Mouse (Mus musculus) hindlimb bud, embryonic 11.5 days (tissue): ENCODE data around the gene Trim15.
"Not testable (repeated sequence)": the region's sequence is repeated elsewhere in the genome, so short reads cannot be mapped to it uniquely, and the experiment has no call there.

Experiments
- DNase-seq: peaks from one replicate; pipeline ENCODE4 v3.0.0-alpha.2; 2012; ENCODE audit warnings: low read depth, low spot score; ENCODE audit errors: extremely low spot score

Gene Trim15

DNA sequence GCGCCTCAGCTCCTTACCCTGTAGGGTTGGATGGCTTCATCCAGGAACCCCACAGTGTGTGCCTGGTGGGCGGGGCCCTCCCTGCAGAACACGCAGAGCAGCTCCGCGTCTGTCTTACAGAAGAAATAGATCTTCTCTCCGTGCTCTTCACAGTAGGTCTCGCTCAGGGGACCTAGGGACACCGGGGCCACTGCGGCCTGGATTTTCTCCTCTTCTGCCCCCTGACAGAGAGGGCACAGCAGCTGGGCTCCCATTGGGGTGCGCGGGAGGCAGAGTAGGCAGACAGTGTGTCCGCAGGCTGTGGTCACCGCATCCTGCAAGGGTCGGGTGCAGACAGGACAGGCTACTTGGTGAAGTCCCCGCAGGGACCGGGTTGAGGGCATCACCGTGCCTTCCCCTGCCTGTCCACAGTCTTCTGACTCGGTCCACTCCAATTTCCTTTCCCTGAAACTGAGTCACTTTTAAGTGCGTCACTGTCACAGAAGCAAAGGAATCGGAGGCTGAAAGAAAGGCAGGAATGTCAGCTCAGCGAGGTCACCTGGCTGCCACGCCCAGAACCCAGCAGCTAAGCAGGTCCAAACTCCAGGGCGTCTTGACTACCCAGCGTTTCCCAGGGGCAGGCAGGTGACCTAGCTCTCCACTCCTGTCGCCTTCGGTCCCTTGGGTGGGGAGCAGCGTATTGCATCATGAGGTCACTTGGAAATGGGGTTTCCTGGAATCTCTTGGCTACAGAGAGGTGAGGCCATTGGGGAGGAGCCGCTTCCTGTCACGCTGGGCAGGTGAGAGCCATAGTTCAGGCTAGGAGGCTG is at the start of gene Trim15:
Gene Trim15, minus strand, starts transcription at position 492 of the 809 bp plus-strand sequence.
- DNase-seq = no peak

GRCm38 (mm10) chr17:36915076-36915475 is 48.1 kb upstream of the Trim15 start:
- peak; percentile 24 for DNase-seq

DNA sequence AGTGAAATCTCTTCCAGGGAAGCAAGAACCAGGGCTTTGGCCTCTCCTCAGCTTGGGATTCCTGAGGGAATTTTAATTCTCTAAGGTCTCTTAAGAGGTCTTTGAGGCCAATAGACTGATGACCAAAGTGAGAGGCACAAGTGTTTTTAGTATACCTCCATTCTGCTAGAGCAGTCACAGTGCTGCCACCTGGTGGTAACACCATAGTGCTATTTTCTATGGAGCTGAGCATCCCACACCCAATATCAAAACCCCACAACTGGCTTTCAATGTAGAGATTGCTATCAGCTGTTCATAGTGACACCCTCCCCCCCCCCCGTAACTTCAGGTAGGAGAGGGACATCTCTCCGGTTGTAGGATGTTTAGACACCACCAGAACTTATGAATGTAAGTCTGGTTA is 47.1 kb upstream of the Trim15 start:
- peak; percentile 52 for DNase-seq

- no peak for DNase-seq
Measured at GRCm38 (mm10) chr17:36912031-36912430, 45.0 kb upstream of the Trim15 start.

DNA sequence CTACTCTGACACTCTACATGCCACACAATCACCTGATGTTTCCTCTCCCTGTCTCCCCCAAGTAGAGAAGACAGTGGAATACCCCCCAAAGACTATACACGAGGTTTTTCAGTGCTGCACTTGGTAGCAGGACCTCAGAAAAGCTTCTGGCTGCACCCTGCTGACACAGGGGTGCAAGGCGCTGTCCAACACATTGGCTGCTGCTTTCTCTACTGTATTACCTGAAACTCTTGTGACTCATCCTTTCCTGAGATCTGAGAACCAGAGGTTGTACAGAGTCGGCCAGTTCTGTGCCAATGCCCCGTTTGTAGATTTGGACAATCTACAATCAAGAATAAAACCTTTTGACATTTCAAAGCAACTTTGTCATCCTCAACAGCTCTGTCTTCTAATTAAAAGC is 42.8 kb upstream of the Trim15 start:
- no peak for DNase-seq

GRCm38 (mm10) chr17:36908235-36908634 is 41.2 kb upstream of the Trim15 start:
- DNase-seq = no peak

DNA sequence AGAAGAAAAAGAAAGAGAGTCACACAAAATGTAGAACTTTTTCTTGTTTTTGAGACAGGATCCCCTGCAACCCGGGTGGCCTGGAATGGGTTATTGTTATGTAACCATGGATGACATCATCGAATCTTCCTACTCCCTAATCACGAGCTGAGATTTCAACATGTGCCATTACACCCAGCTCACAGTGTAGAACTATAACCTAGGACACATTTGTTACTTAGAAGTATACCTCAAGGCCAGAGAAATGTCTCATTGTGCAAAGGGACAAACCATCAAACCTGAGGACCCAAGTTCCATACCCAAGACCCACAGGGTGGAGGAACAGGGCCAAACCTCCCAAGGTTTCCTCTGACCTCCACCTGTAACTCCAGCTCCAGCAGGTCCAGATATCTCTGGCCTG is 36.6 kb upstream of the Trim15 start:
- DNase-seq = no peak

- no peak for DNase-seq
Measured at GRCm38 (mm10) chr17:36900691-36901090, 33.7 kb upstream of the Trim15 start.

- no peak for DNase-seq
Measured at GRCm38 (mm10) chr17:36900001-36900400, 33.0 kb upstream of the Trim15 start.

- DNase-seq = no peak
Measured at GRCm38 (mm10) chr17:36899376-36899775, 32.4 kb upstream of the Trim15 start.

GRCm38 (mm10) chr17:36897552-36898205 is 30.7 kb upstream of the Trim15 start, which contains the start of gene Trim31:
Trim31 (plus strand) TSS chr17:36898118.
- DNase-seq = no peak

DNA sequence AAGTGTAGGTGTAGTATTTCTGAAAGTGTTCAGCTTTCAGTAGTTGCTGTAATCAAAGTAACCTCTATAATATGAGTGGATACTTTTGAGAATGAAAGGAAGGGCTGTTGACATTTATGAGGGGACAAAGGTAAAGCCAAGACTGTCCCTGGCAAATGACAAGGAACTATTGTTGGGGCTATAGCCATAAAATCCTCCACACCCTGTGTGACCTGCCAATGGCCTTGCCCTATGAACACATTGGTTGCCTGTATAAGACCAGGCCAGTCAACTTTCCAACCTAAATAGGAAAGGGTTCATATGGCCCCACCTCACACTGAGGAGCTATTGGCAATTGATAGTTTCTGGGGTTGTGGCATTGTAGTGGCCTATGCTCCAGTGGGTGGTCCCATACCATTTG is 30.1 kb upstream of the Trim15 start:
- no peak for DNase-seq

DNA sequence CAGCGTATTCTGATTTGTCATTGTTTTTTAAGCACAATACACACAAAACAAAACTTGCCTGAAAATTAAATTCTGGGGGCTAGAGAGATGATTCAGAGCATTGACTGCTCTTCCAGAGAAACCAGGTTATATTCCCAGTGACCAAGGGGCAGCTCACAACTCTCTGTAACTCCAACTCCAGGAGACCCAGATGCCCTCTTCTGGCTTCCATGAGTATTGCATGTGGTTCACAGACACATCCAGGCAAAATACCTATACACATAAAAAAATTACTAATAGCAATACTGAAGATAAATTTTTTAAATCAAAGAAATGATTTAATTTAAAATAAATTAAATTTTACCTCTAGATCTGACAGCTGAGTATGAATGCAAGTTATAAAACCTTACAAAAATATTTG is 29.6 kb upstream of the Trim15 start:
- peak; percentile 28 for DNase-seq

DNA sequence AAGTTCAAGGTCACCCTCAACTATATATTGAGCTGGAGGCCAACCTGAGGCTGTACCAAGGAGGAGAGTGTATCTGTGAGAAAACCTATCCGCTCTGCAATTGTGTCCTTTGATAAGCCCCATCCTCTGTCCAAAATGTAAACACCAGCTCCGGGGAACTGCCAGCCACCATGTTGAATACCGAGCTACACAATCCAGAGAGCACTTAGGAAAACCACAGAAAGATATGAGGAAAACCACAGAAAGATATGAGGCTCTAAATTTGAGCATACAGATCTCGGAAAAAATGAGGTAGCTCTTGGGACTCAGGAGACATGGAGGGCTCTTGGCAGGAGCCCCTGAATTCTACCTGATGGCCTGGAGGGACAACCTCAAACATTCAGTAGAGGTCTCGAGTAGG is 26.4 kb upstream of the Trim15 start:
- DNase-seq = no peak

- no peak for DNase-seq
Measured at GRCm38 (mm10) chr17:36892362-36892761, 25.4 kb upstream of the Trim15 start.

DNA sequence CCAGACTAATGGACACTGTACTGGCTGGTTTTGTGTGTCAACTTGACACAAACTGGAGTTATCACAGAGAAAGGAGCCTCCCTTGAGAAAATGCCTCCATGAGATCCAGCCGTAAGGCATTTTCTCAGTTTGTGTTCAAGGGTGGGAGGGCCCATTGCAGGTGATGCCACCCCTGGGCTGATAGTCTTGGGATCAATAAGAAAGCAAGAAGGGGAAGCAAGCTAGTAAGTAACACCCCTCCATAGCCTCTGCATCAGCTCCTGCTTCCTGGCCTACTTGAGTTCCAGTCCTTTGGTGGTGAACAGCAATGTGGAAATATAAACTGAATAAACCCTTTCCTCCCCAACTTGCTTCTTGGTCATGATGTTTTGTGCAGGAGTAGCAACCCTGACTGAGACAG is 24.5 kb upstream of the Trim15 start:
- not testable (repeated sequence) for DNase-seq

GRCm38 (mm10) chr17:36890073-36890903 is 23.3 kb upstream of the Trim15 start, which contains the start of gene Trim40:
Trim40 (minus strand) TSS chr17:36890123.
- no peak for DNase-seq

DNA sequence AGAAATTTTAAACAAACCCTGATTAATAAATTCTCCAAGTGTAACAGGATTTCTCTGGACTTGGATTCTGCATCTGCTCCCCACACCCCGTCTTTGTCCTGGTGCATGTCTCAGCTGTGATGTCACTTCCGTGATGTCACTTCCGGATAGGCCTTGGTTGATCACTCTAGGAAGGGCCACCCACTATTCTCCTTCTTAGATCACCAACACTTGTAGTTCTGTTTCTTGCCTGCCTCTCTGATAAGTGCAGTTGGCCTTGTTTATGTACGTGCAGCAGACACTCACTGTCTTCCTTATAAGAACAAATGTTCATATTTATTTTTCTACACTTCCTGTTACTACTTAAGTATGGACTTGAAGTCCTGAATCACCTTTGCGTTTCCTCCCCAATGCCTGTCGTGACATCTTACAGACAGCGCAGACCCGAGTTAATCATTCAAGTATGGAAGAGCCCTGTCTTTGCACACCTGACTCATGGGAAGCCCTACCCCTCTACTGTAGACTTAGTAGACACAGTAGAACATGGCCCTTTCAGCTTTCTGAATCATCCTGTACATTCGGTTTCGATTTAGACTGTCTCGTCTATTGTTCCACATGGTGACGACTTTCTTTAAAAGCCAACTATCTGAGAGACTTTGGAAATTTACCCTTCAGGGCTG is 18.3 kb upstream of the Trim15 start:
- no peak for DNase-seq

DNA sequence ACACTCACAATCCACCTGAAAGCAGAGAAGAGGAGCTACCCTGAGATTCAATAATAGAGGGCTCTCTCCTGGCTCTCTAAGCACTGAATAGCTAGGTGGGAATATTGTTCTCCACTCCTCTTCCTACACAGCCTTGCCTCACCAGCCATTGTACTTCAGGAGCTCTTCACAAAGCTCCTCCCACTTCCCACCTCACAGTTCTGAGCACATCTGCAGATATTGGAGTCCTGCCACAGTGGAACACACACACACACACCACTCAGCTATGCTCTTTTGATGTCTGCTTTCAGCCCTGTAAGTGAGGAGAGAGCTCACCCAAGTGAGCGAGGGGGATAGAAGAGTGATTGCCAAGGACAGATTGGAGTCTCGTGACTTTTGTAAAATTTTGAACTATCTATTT is 16.3 kb upstream of the Trim15 start:
- no peak for DNase-seq

DNA sequence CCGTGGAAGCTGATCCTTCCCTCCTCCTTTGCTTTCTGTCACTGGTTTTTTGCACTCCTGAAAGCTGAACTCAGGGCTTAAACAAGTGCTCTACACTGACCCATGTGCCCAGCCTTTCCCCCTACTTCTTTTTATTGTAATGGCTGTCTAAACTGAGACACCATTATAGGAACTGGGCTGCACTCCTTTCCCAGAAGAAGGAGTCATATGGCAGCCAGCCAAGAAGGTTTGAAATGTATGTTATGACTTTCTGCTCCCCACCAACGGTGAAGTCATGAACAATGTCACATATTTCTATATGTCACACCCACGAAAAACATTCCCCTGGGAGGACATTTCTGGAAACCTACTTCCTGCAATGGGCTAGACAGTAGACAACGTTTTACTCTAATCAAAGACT is 7.6 kb upstream of the Trim15 start:
- DNase-seq = no peak
